Mouse (Mus musculus) lung, postnatal 10 days (tissue): ENCODE results near the gene Vav3.

Source experiments
- DNase-seq: peaks from one replicate; pipeline ENCODE4 v3.0.0; 2021

Vav3 gene

DNA sequence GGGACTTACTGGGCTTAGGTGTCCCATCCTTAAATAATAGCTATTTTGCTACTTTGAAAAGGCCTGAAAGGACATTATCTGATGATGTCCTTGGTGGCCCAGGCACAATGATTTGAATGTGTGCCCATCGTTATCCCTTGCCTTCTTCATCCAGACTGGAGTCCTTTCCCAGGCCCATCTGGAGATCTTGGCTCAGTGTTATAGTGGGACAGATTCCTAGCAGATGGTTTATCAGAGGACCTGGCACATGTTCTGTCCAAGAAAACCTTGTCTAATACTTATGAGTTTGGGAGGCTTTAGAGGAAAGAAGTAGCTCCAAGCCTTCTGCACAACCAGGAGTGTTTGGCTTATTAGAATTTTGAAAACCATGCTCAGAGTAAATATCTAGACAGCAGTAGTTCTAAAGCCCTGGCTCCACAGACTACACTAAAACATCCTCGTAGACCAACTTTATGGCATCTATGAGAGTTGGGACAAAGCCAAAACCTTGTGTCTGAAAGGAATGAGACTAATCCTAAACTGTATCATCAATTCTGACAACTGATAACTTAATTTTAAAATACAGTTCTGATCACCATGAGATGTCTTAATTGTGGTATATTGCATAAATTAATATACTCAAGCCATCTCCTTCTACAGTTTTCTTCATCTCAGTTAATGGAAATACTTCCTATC lies 367.5 kb downstream of the Vav3 start:
- no peak for DNase-seq

DNA sequence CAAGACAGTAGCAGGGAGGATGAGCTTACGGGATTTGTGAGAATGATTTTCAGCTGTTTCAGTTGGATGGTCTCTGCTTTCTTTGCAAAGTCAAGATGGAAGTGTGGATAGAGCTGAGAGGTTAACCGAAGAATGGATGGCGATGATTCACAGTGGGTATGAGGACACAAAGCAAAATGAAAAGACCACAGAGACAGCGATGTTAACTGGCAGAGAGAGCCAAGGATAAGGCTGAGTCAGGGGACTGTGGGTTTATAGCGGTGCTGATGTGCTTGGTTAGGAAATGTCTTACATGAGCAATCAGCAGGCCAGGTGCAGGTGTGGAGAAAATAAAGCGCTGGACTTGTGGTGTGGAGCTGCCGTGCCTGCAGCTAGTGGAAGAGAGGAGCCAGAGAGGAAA lies 371.3 kb downstream of the Vav3 start:
- DNase-seq: no peak

DNA sequence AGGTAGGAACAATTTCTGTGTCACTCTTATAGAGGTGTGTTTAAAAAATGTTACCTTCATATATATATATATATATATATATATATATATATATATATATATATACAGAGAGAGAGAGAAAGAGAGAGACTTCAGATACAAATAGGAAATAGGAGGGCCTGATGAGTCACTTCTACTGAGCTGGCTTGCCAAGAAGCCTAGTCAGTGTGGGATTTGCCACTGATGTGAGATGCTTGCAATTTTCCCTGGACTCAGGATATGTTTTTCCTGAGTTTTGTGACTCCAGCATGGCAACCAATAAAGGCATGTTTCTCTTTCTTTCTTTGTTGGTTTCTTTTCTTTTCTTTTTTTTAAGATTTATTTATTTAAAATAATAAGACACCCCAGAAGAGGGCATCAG lies 374.0 kb downstream of the Vav3 start:
- no peak for DNase-seq

DNA sequence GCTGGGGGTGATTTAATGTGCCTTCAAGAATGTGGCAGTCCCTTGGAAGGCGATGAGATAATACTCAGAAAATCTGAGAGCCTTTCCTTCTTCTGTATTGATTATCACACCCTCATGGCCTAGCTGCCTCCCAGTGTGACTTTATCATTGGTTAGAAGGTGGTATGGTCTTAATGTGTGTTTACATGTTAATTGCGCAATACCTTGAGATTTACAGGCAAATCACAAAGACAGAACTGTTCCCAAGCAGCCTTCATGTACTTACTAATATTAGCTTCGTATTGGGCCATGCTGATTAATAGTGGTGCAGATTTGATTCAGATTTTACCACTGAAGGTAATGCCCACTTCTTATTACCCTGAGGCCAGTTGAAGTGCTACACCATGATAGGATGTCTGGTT lies 381.3 kb downstream of the Vav3 start:
- DNase-seq: no peak

DNA sequence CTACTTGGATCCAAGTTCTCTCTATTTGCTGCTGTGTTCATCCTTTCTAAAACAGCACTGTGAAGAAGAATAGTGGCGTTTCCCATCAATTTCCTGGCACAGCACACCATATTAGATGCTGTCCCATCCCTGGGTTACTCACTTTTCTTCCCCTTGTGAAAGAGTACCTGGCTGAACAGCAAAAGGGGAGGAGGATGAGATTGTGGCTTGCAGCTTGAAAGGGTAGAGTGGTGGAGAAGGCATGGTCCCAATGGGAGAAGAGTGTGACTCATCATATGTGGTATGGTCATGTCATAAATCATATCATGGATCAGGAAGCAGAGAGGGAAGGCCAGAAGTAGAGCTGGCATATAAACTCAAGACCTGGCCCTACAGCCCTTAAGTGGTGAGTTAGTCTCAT lies 386.3 kb downstream of the Vav3 start:
- no peak for DNase-seq

DNA sequence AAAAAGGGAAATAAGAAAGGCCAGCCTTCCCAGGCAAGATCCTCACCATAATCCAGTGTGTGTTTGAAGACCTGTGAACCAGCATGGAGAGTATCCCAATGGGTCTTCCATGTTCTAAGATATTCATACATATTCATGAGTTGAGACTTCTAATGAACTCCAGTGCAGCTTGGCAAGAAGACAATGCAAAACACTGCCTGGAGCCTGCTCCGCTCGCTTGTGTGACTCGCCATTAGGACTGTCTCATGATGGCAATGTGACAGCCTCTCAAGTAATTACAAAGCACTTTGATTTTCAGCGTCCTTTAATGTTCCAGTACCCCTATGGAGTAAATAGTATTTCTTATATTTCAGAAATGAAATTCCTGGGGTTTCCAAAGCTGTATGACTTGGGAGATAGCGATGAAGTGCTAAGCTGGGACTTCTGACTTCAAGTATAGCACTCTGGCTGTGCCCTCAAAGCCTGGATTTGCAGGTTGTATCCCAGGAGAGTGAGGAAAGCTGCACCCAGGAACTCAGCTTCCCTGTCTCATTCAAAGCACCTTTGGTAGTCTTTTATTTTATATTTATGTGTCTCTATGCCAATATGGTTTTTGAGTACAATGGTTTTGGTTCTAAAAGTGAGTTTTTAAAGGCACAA lies 391.3 kb downstream of the Vav3 start:
- DNase-seq: no peak

DNA sequence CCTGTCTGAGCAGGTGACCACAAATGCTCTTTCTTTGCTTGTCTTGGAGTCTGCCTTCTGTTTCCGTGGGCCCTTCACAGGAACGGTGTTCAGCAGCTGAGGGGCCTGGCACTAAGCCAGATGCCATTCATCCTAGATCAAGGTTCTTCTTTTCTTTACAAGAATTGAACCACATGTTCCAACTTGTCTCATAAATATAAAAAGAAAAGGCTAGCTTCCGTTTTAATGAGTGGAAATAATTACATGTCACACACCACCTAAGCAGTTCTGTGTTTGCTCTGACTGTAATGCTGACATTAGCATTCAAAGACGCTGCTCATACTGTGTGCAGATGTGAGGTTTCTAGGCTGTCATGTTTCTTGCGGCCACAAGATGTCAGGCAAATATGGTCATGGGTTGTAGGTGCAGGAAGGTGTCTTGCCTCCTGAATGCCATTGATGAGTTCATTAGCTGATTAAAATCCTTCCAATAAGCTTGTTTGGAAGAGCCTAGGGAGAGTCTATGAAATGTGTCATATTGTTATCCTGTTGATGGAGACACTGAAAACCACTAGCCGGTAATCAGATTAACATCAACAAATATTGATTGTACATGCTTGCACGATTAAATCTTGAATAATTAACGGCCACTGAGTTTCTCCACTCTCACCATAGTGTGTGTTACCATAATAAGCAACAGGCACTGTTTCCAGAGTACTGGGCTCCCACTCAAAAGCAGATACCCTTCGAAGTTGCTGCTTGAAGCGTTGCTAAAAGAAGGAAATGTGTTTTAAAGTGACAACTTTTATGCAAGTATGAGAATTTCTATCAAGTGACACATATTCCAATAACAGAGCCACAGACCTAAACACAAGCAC lies 392.1 kb downstream of the Vav3 start:
- DNase-seq: no peak
